Mouse (Mus musculus) small intestine, adult 2 months (tissue): ENCODE results near the gene Klf2.

Source experiments
- CTCF ChIP-seq: fragments of 200-500 bp; IDR thresholded peaks from 2 replicates; pipeline ENCODE4 v1.5.1; 2012; ENCODE audit warnings: low read depth, mild to moderate bottlenecking, control low read depth, inconsistent platforms, low read length, moderate library complexity, mixed read lengths; ENCODE audit not compliant: insufficient replicate concordance, insufficient read length; ENCODE audit errors: extremely low read depth
- POLR2A ChIP-seq: fragments of 200-500 bp; IDR thresholded peaks from 2 replicates; pipeline ENCODE4 v1.6.1; 2012; ENCODE audit warnings: low read depth, mild to moderate bottlenecking, control low read depth, inconsistent platforms, low read length, moderate library complexity

GRCm38 (mm10) chr8:72347553-72347952 is 28.7 kb downstream of the Klf2 start:
- TF ChIP-seq POLR2A (no peak), CTCF (no peak)
